Mouse (Mus musculus): ENCODE measurements around the gene Nae1. TPM values are rescaled to one million over a fixed set of nuclear protein-coding genes. Genes with fewer than 3 reads are reported as not detected.

Nae1 gene
- total RNA-seq, 1 experiment: 42.8 TPM

GRCm38 (mm10) chr8:104569559-104569958 is 35.1 kb upstream of the Nae1 start:
- no peak for DNase-seq (ENCODE audit: low read depth, low spot score)
- Histone ChIP-seq H3K27ac (ENCODE audit: insufficient read depth, low read depth, low read length, poor library complexity, severe bottlenecking) (no peak overlapping the region), H3K9ac (ENCODE audit: insufficient read depth, low read depth, low read length, poor library complexity, severe bottlenecking) (no peak overlapping the region), H3K9me3 (ENCODE audit: control insufficient read depth, insufficient read depth, low read depth, low read length) (no peaks in the 10 kb centered on the region), H3K4me3 (ENCODE audit: insufficient read depth in 1 of 2, low read depth in 1 of 2, low read length in 2 of 2, poor library complexity in 1 of 2, severe bottlenecking in 1 of 2) (no peak overlapping the region), H3K4me1 (ENCODE audit: control insufficient read depth in 2 of 2, insufficient read depth in 2 of 2, low read length in 2 of 2, poor library complexity in 1 of 2) (peaks cover 0 to 3% of the 10 kb centered on the region in 2 experiments; a peak in 1 of 4 replicates), H3K36me3 (ENCODE audit: control insufficient read depth, insufficient read depth, low read length, poor library complexity, severe bottlenecking) (no peaks in the 10 kb centered on the region)
- TF ChIP-seq HCFC1 (IDR thresholded peaks at IDR 0.05; ENCODE audit: borderline replicate concordance, insufficient read depth, low read length) (no peak), CHD2 (IDR thresholded peaks at IDR 0.05; ENCODE audit: low read depth, low read length) (no peak), MAFK (IDR thresholded peaks at IDR 0.05; ENCODE audit: insufficient read depth, low read depth, low read length) (no peak), ZNF384 (IDR thresholded peaks at IDR 0.05; ENCODE audit: low read depth, low read length) (no peak), ZC3H11A (IDR thresholded peaks at IDR 0.05; ENCODE audit: borderline replicate concordance, low read depth, low read length) (no peak)
- in situ Hi-C loops (cut with MboI; ENCODE audit: low sequenced_read_pairs in 2 of 2, unreplicated experiment in 2 of 2): no loop called here

GRCm38 (mm10) chr8:104565457-104565798 is 31.0 kb upstream of the Nae1 start:
- Histone ChIP-seq H3K9ac (ENCODE audit: insufficient read depth, low read depth, low read length, poor library complexity, severe bottlenecking) (no peak overlapping the region), H3K36me3 (ENCODE audit: control insufficient read depth, insufficient read depth, low read length, poor library complexity, severe bottlenecking) (no peaks in the 10 kb centered on the region), H3K4me1 (ENCODE audit: control insufficient read depth in 2 of 2, insufficient read depth in 2 of 2, low read length in 2 of 2, poor library complexity in 1 of 2) (no peaks in the 10 kb centered on the region), H3K9me3 (ENCODE audit: control insufficient read depth, insufficient read depth, low read depth, low read length) (no peaks in the 10 kb centered on the region), H3K27ac (ENCODE audit: insufficient read depth, low read depth, low read length, poor library complexity, severe bottlenecking) (no peak overlapping the region), H3K4me3 (ENCODE audit: insufficient read depth in 1 of 2, low read depth in 1 of 2, low read length in 2 of 2, poor library complexity in 1 of 2, severe bottlenecking in 1 of 2) (no peak overlapping the region)
- in situ Hi-C loops (cut with MboI; ENCODE audit: low sequenced_read_pairs in 2 of 2, unreplicated experiment in 2 of 2): no loop called here
- no peak for TF ChIP-seq ZNF384 (IDR thresholded peaks at IDR 0.05; ENCODE audit: low read depth, low read length)
- TF ChIP-seq MAFK (IDR thresholded peaks at IDR 0.05; ENCODE audit: insufficient read depth, low read depth, low read length): no peak
- no peak for TF ChIP-seq CHD2 (IDR thresholded peaks at IDR 0.05; ENCODE audit: low read depth, low read length)
- TF ChIP-seq HCFC1 (IDR thresholded peaks at IDR 0.05; ENCODE audit: borderline replicate concordance, insufficient read depth, low read length): no peak
- no peak for TF ChIP-seq ZC3H11A (IDR thresholded peaks at IDR 0.05; ENCODE audit: borderline replicate concordance, low read depth, low read length)
- no peak for DNase-seq (ENCODE audit: low read depth, low spot score)

- in situ Hi-C loops (cut with MboI; ENCODE audit: low sequenced_read_pairs in 2 of 2, unreplicated experiment in 2 of 2): no loop called here
These were observed 30.4 kb upstream of the Nae1 start for GRCm38 (mm10) chr8:104564633-104565456.

GRCm38 (mm10) chr8:104560731-104561130 is 26.3 kb upstream of the Nae1 start:
- Histone ChIP-seq H3K9ac (ENCODE audit: insufficient read depth, low read depth, low read length, poor library complexity, severe bottlenecking) (no peak overlapping the region), H3K27ac (ENCODE audit: insufficient read depth, low read depth, low read length, poor library complexity, severe bottlenecking) (no peak overlapping the region)

More at GRCm38 (mm10) chr8:104564633-104565456, 30.4 kb upstream of the Nae1 start:
- no peaks in the 10 kb centered on the region for H3K4me1 ChIP-seq (ENCODE audit: control insufficient read depth in 2 of 2, insufficient read depth in 2 of 2, low read length in 2 of 2, poor library complexity in 1 of 2)
- no peak for TF ChIP-seq HCFC1 (IDR thresholded peaks at IDR 0.05; ENCODE audit: borderline replicate concordance, insufficient read depth, low read length)
- TF ChIP-seq ZNF384 (IDR thresholded peaks at IDR 0.05; ENCODE audit: low read depth, low read length): 0 out of 2 replicates have a peak, but pooled peaks have one; percentile 27
- TF ChIP-seq ZC3H11A (IDR thresholded peaks at IDR 0.05; ENCODE audit: borderline replicate concordance, low read depth, low read length): 0 out of 2 replicates have a peak, but pooled peaks have one; percentile 11
- peak; percentile 91 for DNase-seq (ENCODE audit: low read depth, low spot score)
- no peaks in the 10 kb centered on the region for H3K36me3 ChIP-seq (ENCODE audit: control insufficient read depth, insufficient read depth, low read length, poor library complexity, severe bottlenecking)
- H3K9ac ChIP-seq (ENCODE audit: insufficient read depth, low read depth, low read length, poor library complexity, severe bottlenecking): no peak overlapping the region
- H3K4me3 ChIP-seq (ENCODE audit: insufficient read depth in 1 of 2, low read depth in 1 of 2, low read length in 2 of 2, poor library complexity in 1 of 2, severe bottlenecking in 1 of 2): no peak overlapping the region
- H3K9me3 ChIP-seq (ENCODE audit: control insufficient read depth, insufficient read depth, low read depth, low read length): no peaks in the 10 kb centered on the region
- H3K27ac ChIP-seq (ENCODE audit: insufficient read depth, low read depth, low read length, poor library complexity, severe bottlenecking): no peak overlapping the region

GRCm38 (mm10) chr8:104557226-104557625 is 22.8 kb upstream of the Nae1 start:
- no peak overlapping the region for H3K27ac ChIP-seq (ENCODE audit: insufficient read depth, low read depth, low read length, poor library complexity, severe bottlenecking)
- H3K9ac ChIP-seq (ENCODE audit: insufficient read depth, low read depth, low read length, poor library complexity, severe bottlenecking): no peak overlapping the region
- in situ Hi-C loops (cut with MboI; ENCODE audit: low sequenced_read_pairs in 2 of 2, unreplicated experiment in 2 of 2): no loop called here
- no peaks in the 10 kb centered on the region for H3K36me3 ChIP-seq (ENCODE audit: control insufficient read depth, insufficient read depth, low read length, poor library complexity, severe bottlenecking)
- TF ChIP-seq MAFK (IDR thresholded peaks at IDR 0.05; ENCODE audit: insufficient read depth, low read depth, low read length) (no peak), CHD2 (IDR thresholded peaks at IDR 0.05; ENCODE audit: low read depth, low read length) (no peak), ZNF384 (IDR thresholded peaks at IDR 0.05; ENCODE audit: low read depth, low read length) (no peak), HCFC1 (IDR thresholded peaks at IDR 0.05; ENCODE audit: borderline replicate concordance, insufficient read depth, low read length) (no peak), ZC3H11A (IDR thresholded peaks at IDR 0.05; ENCODE audit: borderline replicate concordance, low read depth, low read length) (no peak)
- no peak for DNase-seq (ENCODE audit: low read depth, low spot score)
- no peaks in the 10 kb centered on the region for H3K4me1 ChIP-seq (ENCODE audit: control insufficient read depth in 2 of 2, insufficient read depth in 2 of 2, low read length in 2 of 2, poor library complexity in 1 of 2)
- H3K9me3 ChIP-seq (ENCODE audit: control insufficient read depth, insufficient read depth, low read depth, low read length): no peaks in the 10 kb centered on the region
- no peak overlapping the region for H3K4me3 ChIP-seq (ENCODE audit: insufficient read depth in 1 of 2, low read depth in 1 of 2, low read length in 2 of 2, poor library complexity in 1 of 2, severe bottlenecking in 1 of 2)

More at GRCm38 (mm10) chr8:104560731-104561130, 26.3 kb upstream of the Nae1 start:
- in situ Hi-C loops (cut with MboI; ENCODE audit: low sequenced_read_pairs in 2 of 2, unreplicated experiment in 2 of 2): no loop called here
- no peak overlapping the region for H3K4me3 ChIP-seq (ENCODE audit: insufficient read depth in 1 of 2, low read depth in 1 of 2, low read length in 2 of 2, poor library complexity in 1 of 2, severe bottlenecking in 1 of 2)
- no peaks in the 10 kb centered on the region for H3K36me3 ChIP-seq (ENCODE audit: control insufficient read depth, insufficient read depth, low read length, poor library complexity, severe bottlenecking)
- no peaks in the 10 kb centered on the region for H3K4me1 ChIP-seq (ENCODE audit: control insufficient read depth in 2 of 2, insufficient read depth in 2 of 2, low read length in 2 of 2, poor library complexity in 1 of 2)
- DNase-seq (ENCODE audit: low read depth, low spot score): no peak
- no peak for TF ChIP-seq HCFC1 (IDR thresholded peaks at IDR 0.05; ENCODE audit: borderline replicate concordance, insufficient read depth, low read length)
- H3K9me3 ChIP-seq (ENCODE audit: control insufficient read depth, insufficient read depth, low read depth, low read length): no peaks in the 10 kb centered on the region
